Mouse (Mus musculus) heart, adult 2 months (tissue): ENCODE results near the gene Fmn2. TPM values are rescaled to one million over a fixed set of nuclear protein-coding genes. Genes with fewer than 3 reads are reported as not detected.

Experiments
- DNase-seq, 2 experiments: peaks; one replicate each; pipeline ENCODE4 v3.0.0; 2021
- H3K27ac ChIP-seq: fragments of 200-600 bp; 2 replicates; pipeline ENCODE4 v1.8.1; 2022
- H3K27me3 ChIP-seq: fragments of 200-500 bp; 2 replicates; pipeline ENCODE4 v1.6.1; 2012; ENCODE audit warnings: mild to moderate bottlenecking, low read length, inconsistent platforms, mixed read lengths; ENCODE audit not compliant: control insufficient read depth, insufficient read depth
- H3K36me3 ChIP-seq: fragments of 200-500 bp; 2 replicates; pipeline ENCODE4 v1.6.1; 2012; ENCODE audit warnings: low read length, inconsistent platforms; ENCODE audit not compliant: control insufficient read depth, insufficient read depth
- H3K4me1 ChIP-seq: fragments of 200-500 bp; 2 replicates; pipeline ENCODE4 v1.6.1; 2011; ENCODE audit warnings: low read length; ENCODE audit not compliant: control insufficient read depth, insufficient read depth
- H3K4me3 ChIP-seq: fragments of 200-600 bp; 2 replicates; pipeline ENCODE4 v1.8.1; 2022
- H3K79me2 ChIP-seq: fragments of 200-500 bp; replicated peaks from 2 replicates; pipeline ENCODE4 v1.6.1; 2012; ENCODE audit warnings: mild to moderate bottlenecking, inconsistent platforms, low read length, moderate library complexity, mixed read lengths; ENCODE audit not compliant: control insufficient read depth, insufficient read depth
- H3K9ac ChIP-seq: fragments of 200-500 bp; 2 replicates; pipeline ENCODE4 v1.6.1; 2012; ENCODE audit warnings: low read depth, mild to moderate bottlenecking, control low read depth, inconsistent platforms, low read length, mixed read lengths
- CTCF ChIP-seq: fragments of 200-600 bp; IDR thresholded peaks from 2 replicates; pipeline ENCODE4 v1.8.1; 2022; ENCODE audit warnings: antibody characterized with exemption, mild to moderate bottlenecking, moderate library complexity
- EP300 ChIP-seq: fragments of 200-500 bp; IDR thresholded peaks from 2 replicates; pipeline ENCODE4 v1.6.1; 2011; ENCODE audit warnings: low read depth, low read length, control low read depth; ENCODE audit not compliant: insufficient read depth
- POLR2A ChIP-seq: fragments of 200-500 bp; IDR thresholded peaks from 2 replicates; pipeline ENCODE4 v1.6.1; 2011; ENCODE audit warnings: mild to moderate bottlenecking, low read depth, low read length, control low read depth; ENCODE audit not compliant: insufficient read depth
- WGBS: fragments of 180-500 bp; shearing (Covaris S2); methylation state at CpG from one replicate; pipeline ENCODE4 v1.1.7; 2018; 5-methylcytosine and 5-hydroxymethylcytosine counted together
- intact Hi-C: fragments of 180-260 bp; cut with DNase I; formaldehyde crosslinking; loops from one replicate; pipeline ENCODE4 v1.15.1; 2025
- polyA plus RNA-seq: library from polyadenylated mRNA; depleted of rRNA; stranded (reverse); fragments of >200 nt; gene quantifications from 2 replicates; pipeline ENCODE4 v1.2.3, GENCODE M21; 2012
- total RNA-seq, 2 experiments: library from RNA; stranded (reverse); gene quantifications; 2 replicates each; pipeline ENCODE4 v1.2.3; 2021

Gene Fmn2
- total and polyA plus RNA-seq, 3 experiments, result 0.06 to 0.41 (median 0.21) TPM

GRCm38 (mm10) chr1:174513419-174513818, 11.8 kb downstream of the Fmn2 start:
- no peaks in the 10 kb centered on the region for H3K4me1 ChIP-seq
- H3K36me3 ChIP-seq, result no peaks in the 10 kb centered on the region
- no peak overlapping the region for H3K4me3 ChIP-seq
- TF ChIP-seq POLR2A (no peak), EP300 (no peak), CTCF (no peak)
- no peaks in the 10 kb centered on the region for H3K27me3 ChIP-seq
- H3K9ac ChIP-seq, result no peak overlapping the region
- intact Hi-C loops, result no loop called here
- no peaks in the 10 kb centered on the region for H3K79me2 ChIP-seq
- no peak for DNase-seq
- no peak overlapping the region for H3K27ac ChIP-seq
- WGBS, result 66% methylated on average over 7 of the region's 7 CpGs

DNA sequence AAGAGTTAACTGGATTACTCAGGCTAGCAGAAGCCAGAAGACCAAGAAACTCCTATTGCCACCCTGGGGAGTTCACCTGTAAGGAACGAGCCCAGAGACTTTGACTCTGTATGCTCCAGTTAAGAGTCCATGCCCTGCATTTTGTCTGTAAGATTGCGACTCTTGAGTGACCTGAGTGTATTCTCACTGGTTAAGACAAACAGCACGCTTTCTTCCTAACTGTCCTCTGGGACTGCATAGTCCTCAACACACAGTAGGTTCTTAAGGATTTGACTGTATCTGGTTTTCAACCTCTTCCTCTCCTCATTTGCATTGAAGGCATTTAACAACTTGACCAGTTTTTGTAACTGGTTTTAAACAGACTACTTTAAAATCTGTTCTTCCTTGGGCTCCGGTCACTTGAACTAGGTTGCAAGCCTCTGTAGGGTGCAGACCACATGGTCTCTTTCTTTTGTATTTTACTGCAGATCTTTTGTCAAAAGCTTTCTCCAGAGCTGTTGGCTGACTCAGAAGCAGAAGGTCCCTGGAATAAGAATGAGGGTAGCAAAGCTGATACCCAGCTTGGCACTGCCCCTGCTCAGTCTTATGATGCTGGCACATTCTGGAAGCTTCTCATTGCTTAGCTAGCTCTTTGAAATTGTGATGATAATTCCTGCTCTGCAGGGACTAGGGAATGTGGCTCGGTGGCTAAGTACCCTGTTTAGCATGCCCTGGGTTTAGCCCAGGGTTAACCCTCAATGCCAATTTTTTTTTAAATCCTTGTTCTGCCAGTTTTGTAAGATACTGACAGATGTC, 20.5 kb downstream of the Fmn2 start:
- intact Hi-C loops, result no loop called here
- no peaks in the 10 kb centered on the region for H3K79me2 ChIP-seq
- H3K9ac ChIP-seq, result no peak overlapping the region
- H3K27me3 ChIP-seq, result no peaks in the 10 kb centered on the region
- no peak overlapping the region for H3K4me3 ChIP-seq
- no peak overlapping the region for H3K27ac ChIP-seq
- no peaks in the 10 kb centered on the region for H3K36me3 ChIP-seq
- H3K4me1 ChIP-seq, result no peaks in the 10 kb centered on the region
- TF ChIP-seq POLR2A (no peak), EP300 (no peak), CTCF (no peak)
- WGBS, result 75% methylated on average over 5 of the region's 5 CpGs
- no peak for DNase-seq

GRCm38 (mm10) chr1:174522809-174523511, 21.3 kb downstream of the Fmn2 start:
- H3K27me3 ChIP-seq, result no peaks in the 10 kb centered on the region
- no peaks in the 10 kb centered on the region for H3K79me2 ChIP-seq
- intact Hi-C loops, result no loop called here
- WGBS, result 65% methylated on average over 4 of the region's 4 CpGs
- no peak overlapping the region for H3K9ac ChIP-seq
- H3K36me3 ChIP-seq, result no peaks in the 10 kb centered on the region
- TF ChIP-seq EP300 (no peak), POLR2A (no peak), CTCF (no peak)
- no peak overlapping the region for H3K4me3 ChIP-seq
- H3K4me1 ChIP-seq, result no peaks in the 10 kb centered on the region
- DNase-seq, result no peak
- H3K27ac ChIP-seq, result no peak overlapping the region

DNA sequence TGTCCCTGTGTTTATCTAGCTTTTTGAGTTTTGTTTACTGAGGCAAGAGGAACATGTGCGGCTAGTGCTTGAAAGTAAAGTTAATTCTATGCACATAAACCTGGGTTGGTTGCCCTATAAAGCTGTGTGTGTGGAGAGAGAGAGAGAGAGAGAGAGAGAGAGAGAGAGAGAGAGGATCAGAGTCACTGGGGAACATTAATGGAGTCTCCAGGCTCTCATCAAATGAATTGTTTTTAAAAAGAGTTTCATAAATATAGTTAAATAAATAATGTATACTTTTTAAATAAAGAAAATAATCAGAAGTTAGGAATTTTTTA, 21.8 kb downstream of the Fmn2 start:
- no peak for TF ChIP-seq CTCF
- no peak for TF ChIP-seq EP300
- no peak for TF ChIP-seq POLR2A
- DNase-seq, result no peak
- no peak overlapping the region for H3K27ac ChIP-seq
- WGBS, result 74% methylated on average over 1 of the region's 1 CpGs
- no peak overlapping the region for H3K9ac ChIP-seq
- H3K36me3 ChIP-seq, result no peaks in the 10 kb centered on the region
- intact Hi-C loops, result no loop called here
- H3K4me3 ChIP-seq, result no peak overlapping the region
- H3K27me3 ChIP-seq, result no peaks in the 10 kb centered on the region
- H3K79me2 ChIP-seq, result no peaks in the 10 kb centered on the region
- H3K4me1 ChIP-seq, result no peaks in the 10 kb centered on the region

DNA sequence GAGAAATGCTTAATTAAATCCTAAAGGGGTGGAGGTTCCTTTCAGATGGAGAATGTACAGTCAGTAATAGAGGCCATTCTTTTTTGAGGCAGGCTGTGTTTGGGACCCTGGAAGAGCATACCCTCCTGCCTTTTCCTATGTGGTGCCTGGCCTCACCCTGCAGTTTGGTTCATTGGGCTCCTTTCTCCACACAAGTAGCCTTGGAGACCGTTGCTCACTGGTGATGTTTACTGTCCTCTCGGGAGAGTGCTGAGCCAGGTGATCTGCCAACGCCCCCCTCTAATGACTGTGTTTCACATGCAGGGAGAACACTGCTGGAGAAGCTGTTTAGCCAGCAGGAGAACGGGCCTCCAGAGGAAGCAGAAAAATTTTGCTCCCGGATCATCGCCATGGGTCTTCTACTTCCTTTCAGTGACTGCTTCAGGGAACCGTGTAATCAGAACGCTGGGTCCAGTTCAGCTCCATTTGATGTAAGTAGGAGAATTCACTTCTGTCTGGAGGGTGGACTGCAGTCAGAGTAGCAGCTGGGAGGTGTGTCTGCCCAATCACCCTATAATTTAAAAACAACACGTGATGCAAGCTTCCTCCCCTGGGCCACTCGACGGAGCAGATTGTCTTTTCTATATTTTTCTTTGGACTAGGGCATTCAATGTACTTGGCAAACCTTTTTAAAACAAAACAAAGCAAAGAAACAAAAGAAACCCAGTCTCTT, 35.3 kb downstream of the Fmn2 start:
- 41% methylated on average over 11 of the region's 11 CpGs for WGBS
- intact Hi-C loops, result no loop called here
- Histone ChIP-seq H3K27ac (no peak overlapping the region), H3K27me3 (no peaks in the 10 kb centered on the region), H3K4me1 (no peaks in the 10 kb centered on the region), H3K9ac (no peak overlapping the region), H3K36me3 (no peaks in the 10 kb centered on the region), H3K79me2 (no peaks in the 10 kb centered on the region), H3K4me3 (no peak overlapping the region)
- DNase-seq, result no peak
- no peak for TF ChIP-seq CTCF
- TF ChIP-seq POLR2A, result no peak
- no peak for TF ChIP-seq EP300

DNA sequence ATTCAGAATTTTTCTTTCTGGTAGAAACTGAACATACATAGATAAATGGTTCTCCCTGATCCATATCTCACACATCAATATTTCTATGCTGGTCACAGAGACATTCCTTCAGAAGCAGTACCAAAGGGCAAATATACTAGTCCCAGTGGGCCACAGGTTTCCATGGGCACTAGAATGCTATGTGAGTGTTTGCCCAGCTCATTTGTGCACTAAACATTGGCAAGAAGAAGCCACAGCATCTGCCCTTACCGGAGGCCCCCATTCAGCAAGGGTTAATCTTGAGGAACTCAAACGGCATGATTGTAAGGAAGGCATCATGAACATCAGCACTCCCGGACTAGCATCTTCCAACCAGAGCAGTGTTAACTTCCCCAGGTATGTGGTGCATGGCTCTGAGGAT, 35.9 kb downstream of the Fmn2 start:
- intact Hi-C loops, result no loop called here
- 79% methylated on average over 3 of the region's 3 CpGs for WGBS
- Histone ChIP-seq H3K27me3 (no peaks in the 10 kb centered on the region), H3K36me3 (no peaks in the 10 kb centered on the region), H3K9ac (no peak overlapping the region), H3K4me3 (no peak overlapping the region), H3K27ac (no peak overlapping the region), H3K4me1 (no peaks in the 10 kb centered on the region), H3K79me2 (no peaks in the 10 kb centered on the region)
- DNase-seq, result no peak
- TF ChIP-seq POLR2A (no peak), EP300 (no peak), CTCF (no peak)
